Mouse (Mus musculus) lung, embryonic 16.5 days (tissue): ENCODE results near the gene Rpgr. TPM values are rescaled to one million over a fixed set of nuclear protein-coding genes. Genes with fewer than 3 reads are reported as not detected.

Experiments
- ATAC-seq: fragments of 200-750 bp; cut with Nextera tagmentation; 2 replicates; pipeline ENCODE4 v1.8.0; 2017; ENCODE audit warnings: low read depth, mild to moderate bottlenecking, moderate library complexity
- H3K27ac ChIP-seq: fragments of 300-500 bp; sonication (generic); 2 replicates; pipeline ENCODE4 v1.5.1; 2014; ENCODE audit warnings: mild to moderate bottlenecking, control low read depth, low read length
- H3K27me3 ChIP-seq: fragments of 300-500 bp; sonication (generic); 2 replicates; pipeline ENCODE4 v1.6.1; 2014; ENCODE audit warnings: low read depth, low read length, mixed read lengths; ENCODE audit not compliant: control insufficient read depth, insufficient read depth
- H3K36me3 ChIP-seq: fragments of 300-500 bp; sonication (generic); 2 replicates; pipeline ENCODE4 v1.6.1; 2014; ENCODE audit warnings: low read length; ENCODE audit not compliant: control insufficient read depth, insufficient read depth
- H3K4me1 ChIP-seq: fragments of 300-500 bp; sonication (generic); replicated peaks from 2 replicates; pipeline ENCODE4 v1.6.1; 2014; ENCODE audit warnings: low read length, mixed read lengths; ENCODE audit not compliant: control insufficient read depth, insufficient read depth
- H3K4me2 ChIP-seq: fragments of 300-500 bp; sonication (generic); 2 replicates; pipeline ENCODE4 v1.6.1; 2014; ENCODE audit warnings: low read depth, low read length, control low read depth
- H3K4me3 ChIP-seq: fragments of 300-500 bp; sonication (generic); 2 replicates; pipeline ENCODE4 v1.5.1; 2014; ENCODE audit warnings: mild to moderate bottlenecking, low read length, control low read depth
- H3K9ac ChIP-seq: fragments of 300-500 bp; sonication (generic); 2 replicates; pipeline ENCODE4 v1.6.1; 2014; ENCODE audit warnings: low read length, control low read depth
- H3K9me3 ChIP-seq: fragments of 300-500 bp; sonication (generic); 2 replicates; pipeline ENCODE4 v1.6.1; 2016; ENCODE audit warnings: low read length; ENCODE audit not compliant: control insufficient read depth
- WGBS: fragments of 180-500 bp; shearing (Covaris S2); extraction: QIAGEN DNeasy Blood & Tissue Kit; methylation state at CpG from one replicate; pipeline ENCODE4 v1.1.7; 2014; 5-methylcytosine and 5-hydroxymethylcytosine counted together
- polyA plus RNA-seq: library from polyadenylated mRNA; unstranded; fragments of >200 nt; fragmentation: Nextera tagmentation; extraction: Ambion mirVana; gene quantifications from 2 replicates; pipeline ENCODE4 v1.2.1, GENCODE M21; 2015

Gene Rpgr
- polyA plus RNA-seq, 1 experiment from 2014 or later = 16.9 TPM

DNA sequence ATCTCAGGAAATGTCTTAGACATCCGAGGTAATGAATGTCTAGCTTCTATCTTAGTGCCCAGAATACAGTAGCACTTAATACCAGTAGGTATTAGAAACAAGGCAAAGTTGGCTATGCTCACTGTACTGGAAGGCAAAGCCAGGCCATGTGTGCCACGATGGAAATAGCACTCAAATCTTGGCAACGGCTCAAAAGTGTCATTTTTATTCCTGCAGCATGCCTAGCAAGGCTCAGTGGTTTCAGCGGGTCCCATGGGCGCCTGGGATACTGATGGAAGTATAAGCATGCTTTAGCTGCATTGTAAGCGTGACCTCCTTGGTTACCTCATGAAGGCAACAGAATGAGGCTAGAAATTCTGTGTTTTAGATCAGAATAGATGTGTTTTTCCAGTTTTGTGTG lies 2.6 kb upstream of the Rpgr start:
- H3K9me3 ChIP-seq = no peaks in the 10 kb centered on the region; the same call in 1 of the 2 replicates
- WGBS = 57% methylated on average over 6 of the region's 6 CpGs
- H3K27me3 ChIP-seq = no peaks in the 10 kb centered on the region
- no peak overlapping the region for H3K9ac ChIP-seq
- no peak overlapping the region for H3K4me3 ChIP-seq
- no peaks in the 10 kb centered on the region for H3K4me1 ChIP-seq
- no peak overlapping the region for H3K4me2 ChIP-seq
- no peak for ATAC-seq
- H3K27ac ChIP-seq = no peak overlapping the region
- no peaks in the 10 kb centered on the region for H3K36me3 ChIP-seq

DNA sequence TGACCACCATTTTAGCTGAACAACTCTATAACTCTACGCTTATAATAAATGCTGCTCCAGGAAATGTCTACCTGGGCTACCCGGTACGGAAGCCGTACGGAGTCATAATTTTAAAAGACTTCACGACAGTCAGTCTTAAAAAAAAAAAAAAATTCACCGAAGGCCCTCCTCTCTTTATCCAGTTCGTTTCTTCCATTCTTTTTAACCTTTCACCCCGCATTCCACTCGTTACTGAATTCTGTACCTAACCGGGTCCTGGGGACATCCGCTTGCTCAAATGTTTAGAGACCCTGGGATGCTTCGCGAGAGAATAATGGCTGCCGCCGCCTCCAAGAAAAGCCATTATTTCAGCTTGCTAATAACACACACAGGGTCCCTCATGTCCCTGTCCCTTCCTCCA lies 748 bp downstream of the Rpgr start:
- peak overlapping the region; percentile 65 for H3K9ac ChIP-seq
- 12% methylated on average over 16 of the region's 16 CpGs for WGBS

DNA sequence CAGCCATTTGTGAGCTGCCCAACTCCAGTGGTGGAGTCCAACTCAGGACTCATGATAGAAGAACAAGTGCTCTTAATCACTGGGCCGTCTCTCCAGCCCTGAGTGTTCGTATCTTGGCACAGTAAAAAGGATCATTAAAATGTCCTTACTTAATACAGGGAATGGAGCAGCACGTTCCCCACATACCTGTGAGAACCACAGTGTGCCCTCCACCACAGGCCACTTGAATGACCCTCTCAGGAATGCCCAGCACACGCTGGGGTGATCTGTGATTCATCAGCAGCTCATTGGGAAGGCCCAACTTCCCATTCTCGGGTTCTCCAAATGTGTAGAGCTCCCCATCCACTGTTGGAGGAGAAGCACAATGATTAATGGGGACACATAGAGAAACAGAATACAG lies 10.8 kb downstream of the Rpgr start:
- Histone ChIP-seq H3K9me3 (no peaks in the 10 kb centered on the region), H3K4me3 (no peak overlapping the region)
- WGBS = 75% methylated on average over 5 of the region's 5 CpGs

More for the DNA sequence above, 748 bp downstream of the Rpgr start:
- Histone ChIP-seq H3K36me3 (no peaks in the 10 kb centered on the region), H3K27me3 (no peaks in the 10 kb centered on the region), H3K4me2 (peak overlapping the region; percentile 56), H3K9me3 (no peaks in the 10 kb centered on the region; the same call in 1 of the 2 replicates), H3K4me1 (no peaks in the 10 kb centered on the region), H3K27ac (peak overlapping the region; percentile 71), H3K4me3 (peak overlapping the region; percentile 58)
- peak; percentile 41; the same call in 1 of the 2 replicates for ATAC-seq

DNA sequence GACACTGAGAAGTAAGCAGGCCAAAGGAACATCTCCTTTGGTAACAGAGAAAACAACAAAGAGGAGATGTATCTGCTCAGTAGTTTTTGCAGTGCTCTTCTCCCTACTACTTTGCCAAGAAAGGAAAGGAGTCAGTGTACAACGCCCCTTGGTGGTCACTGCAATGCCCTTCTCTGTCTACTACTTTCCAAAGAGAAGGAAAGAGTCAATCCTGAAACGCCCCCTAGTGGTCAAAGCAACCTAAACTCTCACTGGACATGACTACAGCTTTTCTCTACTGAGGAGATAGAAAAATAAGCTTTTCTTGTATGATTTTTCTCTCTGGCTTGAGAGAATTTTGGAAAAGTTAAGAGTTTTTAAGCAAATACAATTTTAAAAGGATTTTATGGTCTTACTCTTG lies 15.4 kb downstream of the Rpgr start:
- no peak overlapping the region for H3K9ac ChIP-seq
- no peak overlapping the region for H3K4me2 ChIP-seq
- ATAC-seq = no peak
- no peak overlapping the region for H3K27ac ChIP-seq
- no peaks in the 10 kb centered on the region for H3K4me1 ChIP-seq
- 13% methylated on average over 2 of the region's 2 CpGs for WGBS
- H3K9me3 ChIP-seq = no peaks in the 10 kb centered on the region
- no peaks in the 10 kb centered on the region for H3K27me3 ChIP-seq
- no peak overlapping the region for H3K4me3 ChIP-seq
- H3K36me3 ChIP-seq = no peaks in the 10 kb centered on the region

More for the DNA sequence above, 10.8 kb downstream of the Rpgr start:
- Histone ChIP-seq H3K9ac (no peak overlapping the region), H3K4me1 (no peaks in the 10 kb centered on the region), H3K27ac (no peak overlapping the region), H3K36me3 (no peaks in the 10 kb centered on the region), H3K4me2 (no peak overlapping the region), H3K27me3 (no peaks in the 10 kb centered on the region)
- ATAC-seq = no peak

DNA sequence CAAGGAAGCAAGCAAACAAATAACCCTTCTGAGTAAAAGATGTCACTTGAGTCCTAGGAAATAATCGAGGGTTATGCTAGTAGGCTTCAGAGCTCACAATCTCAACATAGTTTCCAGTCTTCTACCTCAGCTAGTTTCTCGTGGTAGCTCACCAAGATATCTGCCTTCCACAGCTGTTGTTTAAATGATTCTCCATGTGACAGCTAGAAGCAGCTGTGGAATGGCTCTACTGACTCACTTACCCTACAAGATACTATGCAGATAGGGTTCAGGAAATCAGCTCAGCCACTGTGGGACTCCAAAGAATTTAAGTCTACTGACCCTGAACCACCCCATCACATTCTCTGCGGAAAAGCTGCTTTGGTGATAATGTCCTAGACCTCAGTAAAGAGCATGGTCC lies 64.3 kb downstream of the Rpgr start:
- Histone ChIP-seq H3K9ac (no peak overlapping the region), H3K9me3 (no peaks in the 10 kb centered on the region), H3K4me1 (no peaks in the 10 kb centered on the region), H3K4me3 (no peak overlapping the region), H3K27me3 (no peaks in the 10 kb centered on the region), H3K36me3 (no peaks in the 10 kb centered on the region), H3K27ac (no peak overlapping the region), H3K4me2 (no peak overlapping the region)
- 62% methylated on average over 3 of the region's 3 CpGs for WGBS
- ATAC-seq = no peak

- Histone ChIP-seq H3K27ac (no peak within 1 kb of the TSS), H3K9me3 (no peaks in the 10 kb centered on the region), H3K36me3 (no peaks in the 10 kb centered on the region), H3K4me3 (peak within 1 kb of the TSS; percentile 43), H3K4me2 (peak within 1 kb of the TSS; percentile 59), H3K4me1 (no peaks in the 10 kb centered on the region), H3K27me3 (no peaks in the 10 kb centered on the region), H3K9ac (peak within 1 kb of the TSS; percentile 56)
- peak; percentile 68 for ATAC-seq
- 15% methylated on average over 19 of the region's 19 CpGs for WGBS
These were observed 99.5 kb downstream of the Rpgr start, which contains the start of gene Srpx for GRCm38 (mm10) chrX:10117065-10117719. Gene Srpx, minus strand, starts transcription at chrX:10117709.

DNA sequence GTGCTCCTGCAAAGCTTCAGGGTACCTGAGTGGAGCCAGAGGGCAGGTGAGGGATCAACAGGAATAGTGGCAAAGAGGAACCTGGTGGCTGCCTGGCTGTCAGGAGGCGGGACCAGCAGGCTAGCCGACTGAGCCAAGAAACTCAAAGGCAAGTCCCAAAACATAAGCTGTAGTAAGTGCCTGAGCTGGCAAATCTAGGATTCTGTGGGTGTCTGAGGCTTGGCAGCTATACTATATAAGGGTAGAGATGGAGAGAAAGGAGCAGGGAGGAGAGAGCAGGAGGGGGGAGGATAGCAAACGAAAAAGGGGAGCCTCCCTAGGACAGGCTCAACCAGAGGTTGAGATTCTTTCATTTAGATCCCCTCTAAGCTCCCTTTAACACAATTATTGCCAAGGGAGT lies 100.9 kb downstream of the Rpgr start:
- no peaks in the 10 kb centered on the region for H3K9me3 ChIP-seq
- no peak for ATAC-seq
- WGBS = 50% methylated on average over 3 of the region's 3 CpGs

GRCm38 (mm10) chrX:10110736-10111135 lies 106.0 kb downstream of the Rpgr start:
- H3K27ac ChIP-seq = no peak overlapping the region
- WGBS = 58% methylated on average over 1 of the region's 1 CpGs

More for the DNA sequence above, 100.9 kb downstream of the Rpgr start:
- no peaks in the 10 kb centered on the region for H3K27me3 ChIP-seq
- H3K36me3 ChIP-seq = no peaks in the 10 kb centered on the region
- no peak overlapping the region for H3K4me3 ChIP-seq
- H3K4me1 ChIP-seq = no peaks in the 10 kb centered on the region
- no peak overlapping the region for H3K27ac ChIP-seq
- no peak overlapping the region for H3K4me2 ChIP-seq
- H3K9ac ChIP-seq = no peak overlapping the region

DNA sequence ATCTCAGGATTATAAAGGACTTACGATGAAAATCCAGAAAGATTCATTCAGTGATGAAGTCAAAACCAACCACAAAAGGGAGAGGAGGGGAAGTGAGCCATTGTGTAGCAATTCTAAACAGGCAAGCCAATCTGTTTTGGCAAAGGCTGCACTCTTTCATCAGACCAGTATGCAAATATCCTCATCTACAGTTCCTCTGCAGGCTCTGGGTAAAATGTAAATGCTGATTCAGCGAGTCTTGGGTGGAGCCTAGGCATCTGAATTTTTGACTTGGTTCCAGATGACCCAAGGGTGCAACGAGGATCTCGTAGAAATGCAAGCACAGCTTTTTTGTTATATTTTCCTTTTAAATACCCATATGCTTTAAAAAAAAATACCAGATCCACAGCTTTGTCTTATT lies 108.2 kb downstream of the Rpgr start:
- ATAC-seq = peak; percentile 52
- H3K27ac ChIP-seq = 0 out of 2 replicates have a peak overlapping the region, but pooled peaks have one; percentile 6
- no peaks in the 10 kb centered on the region for H3K27me3 ChIP-seq
- no peaks in the 10 kb centered on the region for H3K9me3 ChIP-seq
- no peak overlapping the region for H3K9ac ChIP-seq
- no peaks in the 10 kb centered on the region for H3K36me3 ChIP-seq
- H3K4me2 ChIP-seq = no peak overlapping the region
- H3K4me1 ChIP-seq = no peaks in the 10 kb centered on the region
- H3K4me3 ChIP-seq = no peak overlapping the region
- WGBS = 37% methylated on average over 4 of the region's 4 CpGs

More at GRCm38 (mm10) chrX:10110736-10111135, 106.0 kb downstream of the Rpgr start:
- Histone ChIP-seq H3K9me3 (no peaks in the 10 kb centered on the region), H3K9ac (no peak overlapping the region), H3K27me3 (no peaks in the 10 kb centered on the region), H3K4me3 (no peak overlapping the region), H3K4me2 (no peak overlapping the region), H3K4me1 (no peaks in the 10 kb centered on the region), H3K36me3 (no peaks in the 10 kb centered on the region)
- no peak for ATAC-seq
